Mouse (Mus musculus): ENCODE results near the gene Hist1h1t. TPM values are rescaled to one million over a fixed set of nuclear protein-coding genes. Genes with fewer than 3 reads are reported as not detected.

The Hist1h1t gene
- not detected in 2 replicates for polyA plus RNA-seq (2015; fragmentation: Nextera tagmentation; extraction: Ambion mirVana)

DNA sequence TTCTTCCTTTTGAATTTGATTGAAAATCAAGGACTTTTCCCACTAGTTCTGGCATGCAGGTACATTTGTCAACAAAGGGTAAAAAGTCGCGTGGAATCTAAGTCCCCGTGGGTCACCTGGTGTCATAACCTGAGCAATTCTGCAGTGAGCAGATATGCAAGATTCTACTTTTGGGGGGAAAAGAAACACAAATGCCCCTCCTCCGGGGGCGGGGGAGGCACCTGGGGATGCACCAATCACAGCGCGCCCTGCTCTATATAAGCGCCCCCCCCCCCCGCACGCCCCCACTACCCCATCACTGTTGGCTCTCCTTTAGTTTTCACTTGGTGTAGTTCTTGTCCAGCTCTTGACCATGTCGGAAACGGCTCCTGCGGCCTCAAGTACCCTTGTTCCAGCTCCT is at the start of gene Hist1h1t:
TSS of gene Hist1h1t (plus strand) at position 301 of the 400 bp plus-strand sequence.

DNA sequence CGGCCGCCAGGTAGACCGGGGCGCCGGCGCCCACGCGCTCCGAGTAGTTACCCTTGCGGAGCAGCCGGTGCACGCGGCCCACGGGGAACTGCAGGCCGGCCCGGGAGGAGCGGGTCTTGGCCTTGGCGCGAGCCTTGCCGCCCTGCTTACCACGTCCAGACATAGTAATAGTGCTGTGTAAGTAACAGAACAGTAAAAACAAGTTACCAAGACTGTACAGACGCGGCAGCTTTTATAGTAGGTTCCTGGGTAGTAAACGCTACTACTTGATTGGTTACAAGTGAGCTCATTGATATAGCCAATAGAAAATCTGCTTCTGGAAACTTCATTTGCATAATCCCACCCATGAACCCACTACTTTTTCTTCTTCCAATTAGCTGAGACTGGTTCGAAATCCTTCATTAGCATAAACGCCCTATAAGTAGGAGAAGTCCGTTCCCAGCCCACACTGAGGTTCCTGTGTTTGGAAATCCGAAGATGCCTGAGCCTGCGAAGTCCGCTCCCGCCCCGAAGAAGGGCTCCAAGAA is 11.8 kb upstream of the Hist1h1t start, which contains the start of the genes Hist1h2ac and Hist1h2bc:
TSS of gene Hist1h2ac (minus strand) at position 194 of the 527 bp plus-strand sequence.
TSS of gene Hist1h2bc (plus strand) at position 445 of the 527 bp plus-strand sequence.

DNA sequence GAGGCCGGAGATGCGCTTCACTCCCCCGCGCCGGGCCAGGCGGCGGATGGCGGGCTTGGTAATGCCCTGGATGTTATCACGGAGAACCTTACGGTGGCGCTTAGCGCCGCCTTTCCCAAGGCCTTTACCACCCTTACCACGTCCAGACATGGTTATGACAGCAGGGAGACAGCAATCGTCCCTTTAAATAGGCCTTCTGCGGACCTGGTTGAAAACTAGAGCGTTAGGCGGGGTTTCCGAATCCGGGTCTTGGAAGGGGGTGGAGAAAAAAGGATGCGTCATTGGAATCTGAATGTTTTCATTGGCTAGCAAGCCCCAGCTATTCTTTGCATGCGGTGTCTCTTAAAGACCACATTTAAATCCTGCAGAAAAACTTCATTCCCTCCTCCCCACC is 2.7 kb downstream of the Hist1h1t start, which contains the start of gene Hist1h4c:
TSS of gene Hist1h4c (minus strand) at position 155 of the 394 bp plus-strand sequence.

DNA sequence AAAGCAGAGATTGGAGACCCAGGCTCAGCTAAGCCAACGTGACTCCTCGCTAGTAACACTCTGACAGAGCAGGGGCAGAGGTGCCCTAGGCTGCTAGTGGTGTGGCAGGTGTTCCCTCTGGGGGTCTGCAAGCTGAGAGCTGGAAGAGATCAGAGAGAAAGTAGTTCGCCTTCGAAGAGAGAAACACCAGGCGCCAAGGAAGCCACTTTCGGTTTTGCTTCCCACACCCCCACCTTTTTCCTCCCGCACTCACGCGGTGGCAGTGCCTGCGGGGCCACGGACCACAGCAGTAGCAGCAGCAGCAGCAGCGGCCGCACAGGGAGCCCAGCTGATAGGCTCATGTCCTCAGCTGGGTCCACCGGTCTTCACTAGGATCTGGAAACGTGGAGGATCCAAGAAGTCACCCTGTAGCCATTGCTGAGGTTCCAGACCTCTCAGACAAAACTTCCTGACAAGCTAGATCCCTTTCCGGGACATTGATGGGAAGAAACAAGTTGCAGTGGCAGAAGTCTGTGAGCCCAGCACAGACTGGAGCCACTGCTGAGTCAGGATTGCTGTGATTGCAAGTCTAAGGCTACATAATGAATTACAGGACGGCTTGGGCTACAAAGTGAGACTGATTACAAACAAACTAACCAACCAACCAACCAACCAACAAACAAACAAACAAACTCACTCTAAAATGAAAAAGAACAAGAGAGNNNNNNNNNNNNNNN is 14.9 kb downstream of the Hist1h1t start, which contains the start of gene Hfe:
TSS of gene Hfe (minus strand) at position 481 of the 716 bp plus-strand sequence.

DNA sequence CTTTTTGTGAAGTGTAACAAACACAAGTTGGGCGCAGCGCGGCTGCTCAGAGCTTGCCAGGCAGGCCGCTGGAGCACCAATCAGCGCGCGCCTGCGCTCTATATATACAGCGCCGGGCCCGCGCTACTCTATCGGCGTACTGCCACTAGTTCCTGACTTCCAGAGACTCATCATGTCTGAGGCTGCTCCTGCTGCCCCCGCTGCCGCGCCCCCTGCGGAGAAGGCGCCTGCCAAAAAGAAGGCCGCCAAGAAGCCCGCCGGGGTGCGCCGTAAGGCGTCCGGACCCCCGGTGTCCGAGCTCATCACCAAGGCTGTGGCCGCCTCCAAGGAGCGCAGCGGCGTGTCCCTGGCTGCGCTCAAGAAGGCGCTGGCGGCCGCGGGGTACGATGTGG is 43.1 kb downstream of the Hist1h1t start, which contains the start of gene Hist1h1c:
TSS of gene Hist1h1c (plus strand) at position 132 of the 392 bp plus-strand sequence.

DNA sequence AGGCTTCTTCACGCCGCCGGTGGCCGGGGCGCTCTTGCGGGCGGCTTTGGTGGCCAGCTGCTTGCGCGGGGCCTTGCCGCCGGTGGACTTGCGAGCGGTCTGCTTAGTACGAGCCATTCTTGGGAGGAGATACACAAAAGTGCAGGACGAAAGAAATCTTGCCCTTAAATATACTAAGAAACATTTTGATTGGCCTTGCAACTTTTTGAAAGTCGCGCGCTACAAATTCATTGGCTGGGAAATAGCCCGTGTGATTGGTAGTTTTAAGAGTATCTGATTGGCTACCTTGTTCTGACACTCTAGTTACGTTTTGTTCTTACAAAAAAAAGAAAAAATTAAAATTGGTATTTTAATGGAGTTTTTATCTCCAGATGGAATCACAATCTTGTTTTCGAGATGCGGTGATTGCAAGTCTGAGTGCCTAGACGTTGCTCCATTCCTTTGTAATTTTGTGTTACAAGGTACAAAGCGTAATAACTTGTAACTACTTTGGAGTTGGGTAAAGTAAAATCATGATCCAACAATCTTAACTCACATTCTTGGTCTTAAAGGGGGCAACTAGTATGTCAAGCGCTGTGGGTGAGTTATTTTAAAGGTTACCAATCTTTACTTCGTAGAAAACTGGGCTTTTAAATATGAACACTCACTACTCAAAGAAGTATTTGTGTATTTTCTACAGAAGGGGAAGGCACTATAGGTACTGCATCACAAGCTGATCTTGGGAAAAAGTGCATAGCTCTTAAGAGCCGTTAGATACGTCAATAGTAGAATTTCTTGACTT is 50.0 kb downstream of the Hist1h1t start, which contains the start of gene Hist1h3c:
TSS of gene Hist1h3c (minus strand) at position 222 of the 781 bp plus-strand sequence.

Other genes starting within 250 kb of the Hist1h1t start
- gene Btn1a1, start 229.9 kb upstream of the Hist1h1t start, polyA plus RNA-seq (2015; fragmentation: Nextera tagmentation; extraction: Ambion mirVana): 2.5 and 3.0 TPM in 2 replicates
- not detected in 2 replicates for gene Btn2a2, start 207.0 kb upstream of the Hist1h1t start, polyA plus RNA-seq (2015; fragmentation: Nextera tagmentation; extraction: Ambion mirVana)
- 10.2 and 10.9 TPM in 2 replicates for gene Hist1h4h, start 164.8 kb upstream of the Hist1h1t start, polyA plus RNA-seq (2015; fragmentation: Nextera tagmentation; extraction: Ambion mirVana)
- 40.9 and 45.6 TPM in 2 replicates for gene Hist1h2af, start 161.9 kb upstream of the Hist1h1t start, polyA plus RNA-seq (2015; fragmentation: Nextera tagmentation; extraction: Ambion mirVana)
- 18.3 and 26.4 TPM in 2 replicates for gene Hist1h3g, start 160.4 kb upstream of the Hist1h1t start, polyA plus RNA-seq (2015; fragmentation: Nextera tagmentation; extraction: Ambion mirVana)
- gene Hist1h2bh, start 152.4 kb upstream of the Hist1h1t start, polyA plus RNA-seq (2015; fragmentation: Nextera tagmentation; extraction: Ambion mirVana): 2.3 and 2.8 TPM in 2 replicates
- gene Hist1h3f, start 151.8 kb upstream of the Hist1h1t start, polyA plus RNA-seq (2015; fragmentation: Nextera tagmentation; extraction: Ambion mirVana): 5.0 and 8.1 TPM in 2 replicates
- 7.3 and 7.9 TPM in 2 replicates for gene Hist1h4f, start 144.2 kb upstream of the Hist1h1t start, polyA plus RNA-seq (2015; fragmentation: Nextera tagmentation; extraction: Ambion mirVana)
- gene Hist1h1d, start 142.6 kb upstream of the Hist1h1t start, polyA plus RNA-seq (2015; fragmentation: Nextera tagmentation; extraction: Ambion mirVana): 0.91 and 1.1 TPM in 2 replicates
- 15.3 and 18.5 TPM in 2 replicates for gene Hist1h3e, start 133.4 kb upstream of the Hist1h1t start, polyA plus RNA-seq (2015; fragmentation: Nextera tagmentation; extraction: Ambion mirVana)
- 134 and 158 TPM in 2 replicates for gene Hist1h2ae, start 124.6 kb upstream of the Hist1h1t start, polyA plus RNA-seq (2015; fragmentation: Nextera tagmentation; extraction: Ambion mirVana)
- gene Hist1h2bg, start 124.4 kb upstream of the Hist1h1t start, polyA plus RNA-seq (2015; fragmentation: Nextera tagmentation; extraction: Ambion mirVana): 22.9 and 29.0 TPM in 2 replicates
- 18.8 and 26.9 TPM in 2 replicates for gene Hist1h2bf, start 121.6 kb upstream of the Hist1h1t start, polyA plus RNA-seq (2015; fragmentation: Nextera tagmentation; extraction: Ambion mirVana)
- 4.1 and 8.1 TPM in 2 replicates for gene Hist1h2ad, start 121.4 kb upstream of the Hist1h1t start, polyA plus RNA-seq (2015; fragmentation: Nextera tagmentation; extraction: Ambion mirVana)
- gene Hist1h3d, start 120.1 kb upstream of the Hist1h1t start, polyA plus RNA-seq (2015; fragmentation: Nextera tagmentation; extraction: Ambion mirVana): 19.3 and 30.4 TPM in 2 replicates
- gene Hist1h4d, start 114.2 kb upstream of the Hist1h1t start, polyA plus RNA-seq (2015; fragmentation: Nextera tagmentation; extraction: Ambion mirVana): 202 and 234 TPM in 2 replicates
- 2.5 and 3.2 TPM in 2 replicates for gene Hist1h2be, start 74.7 kb upstream of the Hist1h1t start, polyA plus RNA-seq (2015; fragmentation: Nextera tagmentation; extraction: Ambion mirVana)
- gene Hist1h1e, start 73.3 kb upstream of the Hist1h1t start, polyA plus RNA-seq (2015; fragmentation: Nextera tagmentation; extraction: Ambion mirVana): 31.4 and 33.9 TPM in 2 replicates
- gene Hist1h2ac, start 11.9 kb upstream of the Hist1h1t start, polyA plus RNA-seq (2015; fragmentation: Nextera tagmentation; extraction: Ambion mirVana): 1.9 and 3.1 TPM in 2 replicates
- 77.4 and 85.8 TPM in 2 replicates for gene Hist1h2bc, start 11.6 kb upstream of the Hist1h1t start, polyA plus RNA-seq (2015; fragmentation: Nextera tagmentation; extraction: Ambion mirVana)
- gene Hist1h4c, start 2.6 kb downstream of the Hist1h1t start, polyA plus RNA-seq (2015; fragmentation: Nextera tagmentation; extraction: Ambion mirVana): 18.8 TPM in 2 replicates
- gene Hfe, start 15.0 kb downstream of the Hist1h1t start, polyA plus RNA-seq (2015; fragmentation: Nextera tagmentation; extraction: Ambion mirVana): 10.7 and 14.6 TPM in 2 replicates
- 62.5 and 68.9 TPM in 2 replicates for gene Hist1h1c, start 43.0 kb downstream of the Hist1h1t start, polyA plus RNA-seq (2015; fragmentation: Nextera tagmentation; extraction: Ambion mirVana)
- 10.7 and 11.0 TPM in 2 replicates for gene Hist1h3c, start 49.8 kb downstream of the Hist1h1t start, polyA plus RNA-seq (2015; fragmentation: Nextera tagmentation; extraction: Ambion mirVana)
- gene Hist1h2bb, start 50.9 kb downstream of the Hist1h1t start, polyA plus RNA-seq (2015; fragmentation: Nextera tagmentation; extraction: Ambion mirVana): 7.7 and 9.4 TPM in 2 replicates
- gene Hist1h2ab, start 55.3 kb downstream of the Hist1h1t start, polyA plus RNA-seq (2015; fragmentation: Nextera tagmentation; extraction: Ambion mirVana): 104 and 128 TPM in 2 replicates
- gene Hist1h3b, start 56.5 kb downstream of the Hist1h1t start, polyA plus RNA-seq (2015; fragmentation: Nextera tagmentation; extraction: Ambion mirVana): 51.9 and 64.5 TPM in 2 replicates
- 8.3 and 9.5 TPM in 2 replicates for gene Hist1h4b, start 61.2 kb downstream of the Hist1h1t start, polyA plus RNA-seq (2015; fragmentation: Nextera tagmentation; extraction: Ambion mirVana)
- 1.3 and 1.4 TPM in 2 replicates for gene Hist1h4a, start 65.4 kb downstream of the Hist1h1t start, polyA plus RNA-seq (2015; fragmentation: Nextera tagmentation; extraction: Ambion mirVana)
- 26.7 and 31.7 TPM in 2 replicates for gene Hist1h3a, start 66.6 kb downstream of the Hist1h1t start, polyA plus RNA-seq (2015; fragmentation: Nextera tagmentation; extraction: Ambion mirVana)
- 15.4 and 20.8 TPM in 2 replicates for gene Hist1h1a, start 67.9 kb downstream of the Hist1h1t start, polyA plus RNA-seq (2015; fragmentation: Nextera tagmentation; extraction: Ambion mirVana)
- gene Trim38, start 74.1 kb downstream of the Hist1h1t start, polyA plus RNA-seq (2015; fragmentation: Nextera tagmentation; extraction: Ambion mirVana): not detected in 2 replicates
- gene Slc17a2, start 111.2 kb downstream of the Hist1h1t start, polyA plus RNA-seq (2015; fragmentation: Nextera tagmentation; extraction: Ambion mirVana): not detected in 2 replicates
- not detected in 2 replicates for gene Slc17a3, start 143.6 kb downstream of the Hist1h1t start, polyA plus RNA-seq (2015; fragmentation: Nextera tagmentation; extraction: Ambion mirVana)
- not detected in 2 replicates for gene Slc17a1, start 171.9 kb downstream of the Hist1h1t start, polyA plus RNA-seq (2015; fragmentation: Nextera tagmentation; extraction: Ambion mirVana)
- gene Slc17a4, start 219.2 kb downstream of the Hist1h1t start, polyA plus RNA-seq (2015; fragmentation: Nextera tagmentation; extraction: Ambion mirVana): 0.16 TPM in 2 replicates
- gene Hist1h2ba, start 238.3 kb downstream of the Hist1h1t start, polyA plus RNA-seq (2015; fragmentation: Nextera tagmentation; extraction: Ambion mirVana): not detected in 2 replicates
- gene Hist1h2aa, start 238.6 kb downstream of the Hist1h1t start, polyA plus RNA-seq (2015; fragmentation: Nextera tagmentation; extraction: Ambion mirVana): not detected in 2 replicates

All from spleen, postnatal 0 days (tissue).